Mouse (Mus musculus): ENCODE measurements around the gene Yars2.

DNA sequence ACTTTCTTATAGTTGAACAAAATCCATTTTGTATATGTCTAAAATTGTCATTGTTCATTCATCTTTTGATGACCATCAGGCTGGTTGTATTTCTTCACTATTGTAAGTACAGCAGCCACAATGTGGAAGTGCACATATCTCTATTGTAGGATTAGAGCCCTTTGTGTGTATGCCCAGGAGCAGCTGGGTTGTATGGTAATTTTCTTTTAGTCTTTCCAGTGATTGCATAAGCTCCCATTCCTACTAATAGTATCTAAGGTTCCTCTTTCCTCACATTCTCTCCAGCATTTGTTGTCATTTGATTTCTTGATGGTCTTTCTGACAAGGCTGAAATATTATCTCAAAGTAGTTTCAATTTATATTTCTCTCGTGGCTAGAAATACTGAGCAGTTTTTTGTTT, 47.5 kb upstream of the Yars2 start:
- TF ChIP-seq CTCF (IDR thresholded peaks at IDR 0.05; ENCODE audit: insufficient read depth, low read length) (no peak), POLR2A (IDR thresholded peaks at IDR 0.05; ENCODE audit: borderline replicate concordance, extremely low read depth, low read depth, low read length) (no peak)

Data from lung, adult 2 months (tissue).